Mouse (Mus musculus) hindbrain, embryonic 11.5 days (tissue): ENCODE data around the gene Neurl2. TPM values are rescaled to one million over a fixed set of nuclear protein-coding genes. Genes with fewer than 3 reads are reported as not detected.
"Not testable (repeated sequence)": the region's sequence is repeated elsewhere in the genome, so short reads cannot be mapped to it uniquely, and the experiment has no call there.

Experiments used
- ATAC-seq: fragments of 200-750 bp; cut with Nextera tagmentation; 2 replicates; pipeline ENCODE4 v1.8.0; 2017; ENCODE audit warnings: mild to moderate bottlenecking, moderate TSS enrichment, moderate library complexity; ENCODE audit not compliant: low FRiP score
- DNase-seq: peaks from one replicate; pipeline ENCODE4 v3.0.0-alpha.2; 2015; ENCODE audit warnings: low spot score
- H3K27ac ChIP-seq: fragments of 300-500 bp; sonication (generic); 2 replicates; pipeline ENCODE4 v1.5.1; 2014; ENCODE audit warnings: mild to moderate bottlenecking, low read depth, low read length
- H3K27me3 ChIP-seq: fragments of 300-500 bp; sonication (generic); 2 replicates; pipeline ENCODE4 v1.6.1; 2014; ENCODE audit warnings: mild to moderate bottlenecking, low read length, moderate library complexity, mixed read lengths; ENCODE audit not compliant: control insufficient read depth, insufficient read depth
- H3K36me3 ChIP-seq: fragments of 300-500 bp; sonication (generic); 2 replicates; pipeline ENCODE4 v1.6.1; 2014; ENCODE audit warnings: mild to moderate bottlenecking, low read length, moderate library complexity, mixed read lengths; ENCODE audit not compliant: control insufficient read depth, insufficient read depth
- H3K4me1 ChIP-seq: fragments of 300-500 bp; sonication (generic); replicated peaks from 2 replicates; pipeline ENCODE4 v1.6.1; 2014; ENCODE audit warnings: low read length, mixed read lengths; ENCODE audit not compliant: control insufficient read depth, insufficient read depth
- H3K4me2 ChIP-seq: fragments of 300-500 bp; sonication (generic); replicated peaks from 2 replicates; pipeline ENCODE4 v1.6.1; 2014; ENCODE audit warnings: mild to moderate bottlenecking, low read depth, low read length
- H3K4me3 ChIP-seq: fragments of 300-500 bp; sonication (generic); 2 replicates; pipeline ENCODE4 v1.5.1; 2014; ENCODE audit warnings: low read depth, low read length
- H3K9ac ChIP-seq: fragments of 300-500 bp; sonication (generic); 2 replicates; pipeline ENCODE4 v1.6.1; 2014; ENCODE audit warnings: low read depth, low read length
- H3K9me3 ChIP-seq: fragments of 300-500 bp; sonication (generic); 2 replicates; pipeline ENCODE4 v1.6.1; 2016; ENCODE audit warnings: low read length; ENCODE audit not compliant: control insufficient read depth
- whole genome bisulfite sequencing: fragments of 180-500 bp; shearing (Covaris S2); extraction: QIAGEN DNeasy Blood & Tissue Kit; methylation state at CpG from one replicate; pipeline ENCODE4 v1.1.7; 2014; 5-methylcytosine and 5-hydroxymethylcytosine counted together
- polyA plus RNA-seq: library from polyadenylated mRNA; unstranded; fragments of >200 nt; fragmentation: Nextera tagmentation; extraction: Ambion mirVana; gene quantifications from 2 replicates; pipeline ENCODE4 v1.2.1, GENCODE M21; 2014

Neurl2 gene
- polyA plus RNA-seq, 1 experiment from 2014 or later: 3.0 TPM

GRCm38 (mm10) chr2:164798554-164798953 is 34.7 kb downstream of the Neurl2 start:
- H3K4me1 ChIP-seq, DNase-seq, H3K9ac ChIP-seq, H3K4me2 ChIP-seq, H3K4me3 ChIP-seq, H3K36me3 ChIP-seq, H3K9me3 ChIP-seq, H3K27me3 ChIP-seq, ATAC-seq, H3K27ac ChIP-seq: not testable (repeated sequence)
- WGBS: 88% methylated on average over 6 of the region's 6 CpGs

GRCm38 (mm10) chr2:164795868-164796267 is 37.4 kb downstream of the Neurl2 start:
- H3K36me3 ChIP-seq: peaks cover 6% of the 10 kb centered on the region; the same call in 1 of the 2 replicates

GRCm38 (mm10) chr2:164794293-164794692 is 39.0 kb downstream of the Neurl2 start:
- Histone ChIP-seq H3K4me3 (no peak overlapping the region), H3K36me3 (peaks cover 2% of the 10 kb centered on the region; the same call in 1 of the 2 replicates), H3K9ac (no peak overlapping the region), H3K4me2 (no peak overlapping the region), H3K27ac (no peak overlapping the region), H3K27me3 (no peaks in the 10 kb centered on the region), H3K9me3 (no peaks in the 10 kb centered on the region), H3K4me1 (no peaks in the 10 kb centered on the region)
- DNase-seq (peak; percentile 86), ATAC-seq (peak; percentile 53; the same call in 1 of the 2 replicates)
- 40% methylated on average over 5 of the region's 5 CpGs for WGBS

More at GRCm38 (mm10) chr2:164795868-164796267, 37.4 kb downstream of the Neurl2 start:
- Histone ChIP-seq H3K27me3 (no peaks in the 10 kb centered on the region), H3K27ac (no peak overlapping the region), H3K4me2 (no peak overlapping the region), H3K9me3 (no peaks in the 10 kb centered on the region), H3K9ac (no peak overlapping the region), H3K4me1 (no peaks in the 10 kb centered on the region), H3K4me3 (no peak overlapping the region)
- ATAC-seq (no peak), DNase-seq (no peak)
- WGBS: 90% methylated on average over 4 of the region's 4 CpGs

GRCm38 (mm10) chr2:164793772-164794171 is 39.5 kb downstream of the Neurl2 start:
- no peaks in the 10 kb centered on the region for H3K9me3 ChIP-seq
- H3K27ac ChIP-seq: no peak overlapping the region
- DNase-seq (no peak), ATAC-seq (no peak)
- no peaks in the 10 kb centered on the region for H3K27me3 ChIP-seq
- WGBS: 93% methylated on average over 2 of the region's 2 CpGs
- no peak overlapping the region for H3K4me2 ChIP-seq
- no peaks in the 10 kb centered on the region for H3K4me1 ChIP-seq
- no peak overlapping the region for H3K9ac ChIP-seq
- H3K4me3 ChIP-seq: no peak overlapping the region
- peaks cover 2% of the 10 kb centered on the region; the same call in 1 of the 2 replicates for H3K36me3 ChIP-seq

- H3K9me3 ChIP-seq: no peaks in the 10 kb centered on the region
- no peak for ATAC-seq
Measured at GRCm38 (mm10) chr2:164793236-164793635, 40.0 kb downstream of the Neurl2 start.

GRCm38 (mm10) chr2:164792400-164793190 is 40.7 kb downstream of the Neurl2 start:
- 92% methylated on average over 12 of the region's 12 CpGs for WGBS
- DNase-seq (no peak), ATAC-seq (no peak)
- no peaks in the 10 kb centered on the region for H3K9me3 ChIP-seq
- H3K4me1 ChIP-seq: no peaks in the 10 kb centered on the region
- H3K27ac ChIP-seq: no peak overlapping the region
- no peak overlapping the region for H3K9ac ChIP-seq
- no peaks in the 10 kb centered on the region for H3K27me3 ChIP-seq
- peaks cover 2% of the 10 kb centered on the region; the same call in 1 of the 2 replicates for H3K36me3 ChIP-seq
- no peak overlapping the region for H3K4me3 ChIP-seq
- no peak overlapping the region for H3K4me2 ChIP-seq

More at GRCm38 (mm10) chr2:164793236-164793635, 40.0 kb downstream of the Neurl2 start:
- WGBS: 83% methylated on average over 3 of the region's 3 CpGs
- H3K27me3 ChIP-seq: no peaks in the 10 kb centered on the region
- DNase-seq: peak; percentile 70
- no peak overlapping the region for H3K4me2 ChIP-seq
- H3K4me1 ChIP-seq: no peaks in the 10 kb centered on the region
- no peak overlapping the region for H3K4me3 ChIP-seq
- no peak overlapping the region for H3K27ac ChIP-seq
- H3K36me3 ChIP-seq: peaks cover 2% of the 10 kb centered on the region; the same call in 1 of the 2 replicates
- H3K9ac ChIP-seq: no peak overlapping the region

GRCm38 (mm10) chr2:164791841-164792261 is 41.4 kb downstream of the Neurl2 start:
- H3K4me3 ChIP-seq: no peak overlapping the region
- no peaks in the 10 kb centered on the region for H3K27me3 ChIP-seq
- no peaks in the 10 kb centered on the region for H3K9me3 ChIP-seq
- ATAC-seq (no peak), DNase-seq (no peak)
- H3K4me2 ChIP-seq: no peak overlapping the region
- peaks cover 2% of the 10 kb centered on the region; the same call in 1 of the 2 replicates for H3K36me3 ChIP-seq
- WGBS: 95% methylated on average over 18 of the region's 18 CpGs
- no peaks in the 10 kb centered on the region for H3K4me1 ChIP-seq
- no peak overlapping the region for H3K27ac ChIP-seq
- no peak overlapping the region for H3K9ac ChIP-seq

GRCm38 (mm10) chr2:164790451-164790850 is 42.8 kb downstream of the Neurl2 start:
- Histone ChIP-seq H3K4me1 (peaks cover 2% of the 10 kb centered on the region; the same call in 1 of the 2 replicates), H3K27me3 (no peaks in the 10 kb centered on the region), H3K9me3 (no peaks in the 10 kb centered on the region), H3K9ac (no peak overlapping the region), H3K36me3 (peaks cover 2% of the 10 kb centered on the region; the same call in 1 of the 2 replicates), H3K4me2 (no peak overlapping the region), H3K27ac (no peak overlapping the region), H3K4me3 (no peak overlapping the region)
- DNase-seq: no peak
- 88% methylated on average over 4 of the region's 4 CpGs for WGBS
- no peak for ATAC-seq

- H3K9ac ChIP-seq: no peak overlapping the region
- H3K9me3 ChIP-seq: no peaks in the 10 kb centered on the region
- DNase-seq: no peak
- ATAC-seq: no peak
- no peak overlapping the region for H3K4me2 ChIP-seq
- no peak overlapping the region for H3K27ac ChIP-seq
- H3K4me1 ChIP-seq: peaks cover 2% of the 10 kb centered on the region; the same call in 1 of the 2 replicates
- H3K27me3 ChIP-seq: no peaks in the 10 kb centered on the region
- 69% methylated on average over 4 of the region's 4 CpGs for WGBS
- H3K4me3 ChIP-seq: no peak overlapping the region
- H3K36me3 ChIP-seq: no peaks in the 10 kb centered on the region
Measured at GRCm38 (mm10) chr2:164788411-164788810, 44.8 kb downstream of the Neurl2 start.
